Mouse (Mus musculus) cerebellum, postnatal 36 days (tissue): Measurements from ENCODE around the gene Slc9a3r2.

Experiments
- DNase-seq, 2 experiments: peaks; one replicate each; pipeline ENCODE4 v3.0.0; 2021 to 2022; ENCODE audit warnings: mixed read lengths in 2 of 2

Gene Slc9a3r2

GRCm38 (mm10) chr17:24635694-24636093 is 14.4 kb downstream of the Slc9a3r2 start:
- no peak for DNase-seq

GRCm38 (mm10) chr17:24635024-24635423 is 15.1 kb downstream of the Slc9a3r2 start:
- no peak for DNase-seq

GRCm38 (mm10) chr17:24633831-24634230 is 16.3 kb downstream of the Slc9a3r2 start:
- no peak for DNase-seq

- DNase-seq: peak in 1 of 2 experiments; percentile 33
Measured at GRCm38 (mm10) chr17:24632813-24633449, 17.2 kb downstream of the Slc9a3r2 start.

GRCm38 (mm10) chr17:24632167-24632812 is 17.8 kb downstream of the Slc9a3r2 start, which contains the start of the genes Tsc2 and Nthl1:
Gene Tsc2 (minus strand): TSS chr17:24632630.
Gene Nthl1 (plus strand): TSS chr17:24632680.
- DNase-seq: peak; percentile 77 to 79

GRCm38 (mm10) chr17:24630072-24630471 is 20.1 kb downstream of the Slc9a3r2 start:
- DNase-seq: no peak

- peak; percentile 90 to 95 for DNase-seq
Measured at GRCm38 (mm10) chr17:24628646-24629045, 21.5 kb downstream of the Slc9a3r2 start.

GRCm38 (mm10) chr17:24625472-24625871 is 24.7 kb downstream of the Slc9a3r2 start:
- no peak for DNase-seq

- no peak for DNase-seq
Measured at GRCm38 (mm10) chr17:24617561-24618194, 32.4 kb downstream of the Slc9a3r2 start.

- DNase-seq: no peak
Measured at GRCm38 (mm10) chr17:24610711-24611110, 39.4 kb downstream of the Slc9a3r2 start.

- DNase-seq: no peak
Measured at GRCm38 (mm10) chr17:24608874-24609273, 41.3 kb downstream of the Slc9a3r2 start.

GRCm38 (mm10) chr17:24608370-24608769 is 41.8 kb downstream of the Slc9a3r2 start:
- no peak for DNase-seq

GRCm38 (mm10) chr17:24604557-24604956 is 45.6 kb downstream of the Slc9a3r2 start:
- DNase-seq: no peak

- no peak for DNase-seq
Measured at GRCm38 (mm10) chr17:24603961-24604360, 46.2 kb downstream of the Slc9a3r2 start.

GRCm38 (mm10) chr17:24600502-24600901 is 49.6 kb downstream of the Slc9a3r2 start:
- peak; percentile 28 to 47 for DNase-seq

GRCm38 (mm10) chr17:24597989-24598388 is 52.1 kb downstream of the Slc9a3r2 start:
- no peak for DNase-seq

- DNase-seq: peak; percentile 85
Measured at GRCm38 (mm10) chr17:24596471-24597183, 53.5 kb downstream of the Slc9a3r2 start.

GRCm38 (mm10) chr17:24596073-24596466 is 54.1 kb downstream of the Slc9a3r2 start:
- no peak for DNase-seq

- peak; percentile 56 to 60 for DNase-seq
Measured at GRCm38 (mm10) chr17:24595126-24596072, 54.7 kb downstream of the Slc9a3r2 start.

GRCm38 (mm10) chr17:24593992-24594890 is 55.9 kb downstream of the Slc9a3r2 start:
- DNase-seq: peak in 1 of 2 experiments; percentile 44

- no peak for DNase-seq
Measured at GRCm38 (mm10) chr17:24593248-24593647, 56.9 kb downstream of the Slc9a3r2 start.
